Mouse (Mus musculus) thymus, adult 18-20 months (tissue): ENCODE measurements at regions not wholly inside any gene's neighbourhood (a gene's known extent, or its start where the extent isn't known, plus 50 kb on each side); places are given as distances from the start of the nearest gene placed in this dataset.

Experiments used
- DNase-seq, 2 experiments: peaks; one replicate each; pipeline ENCODE4 v3.0.0; 2022; ENCODE audit warnings: mixed read lengths in 2 of 2

- DNase-seq, result no peak
Measured at GRCm38 (mm10) chr1:92275388-92275787, 79.9 kb upstream of the Hdac4 start.

GRCm38 (mm10) chr1:92273760-92274159 lies 78.3 kb upstream of the Hdac4 start:
- DNase-seq, result no peak

GRCm38 (mm10) chr1:92271676-92272291 lies 76.3 kb upstream of the Hdac4 start:
- DNase-seq, result no peak

GRCm38 (mm10) chr1:92270486-92271058 lies 75.1 kb upstream of the Hdac4 start:
- DNase-seq, result no peak

- DNase-seq, result no peak
Measured at GRCm38 (mm10) chr1:92269464-92269863, 74.0 kb upstream of the Hdac4 start.

- DNase-seq, result no peak
Measured at GRCm38 (mm10) chr1:92264941-92265340, 69.4 kb upstream of the Hdac4 start.

GRCm38 (mm10) chr1:92259715-92260392 lies 64.4 kb upstream of the Hdac4 start:
- DNase-seq, result no peak

- no peak for DNase-seq
Measured at GRCm38 (mm10) chr1:92258026-92258425, 62.5 kb upstream of the Hdac4 start.

- DNase-seq, result no peak
Measured at GRCm38 (mm10) chr1:92253086-92253485, 57.6 kb upstream of the Hdac4 start.

- DNase-seq, result no peak
Measured at GRCm38 (mm10) chr1:92250594-92251463, 55.3 kb upstream of the Hdac4 start.
